Mouse (Mus musculus): ENCODE data around the gene Mgmt.

Mgmt gene

DNA sequence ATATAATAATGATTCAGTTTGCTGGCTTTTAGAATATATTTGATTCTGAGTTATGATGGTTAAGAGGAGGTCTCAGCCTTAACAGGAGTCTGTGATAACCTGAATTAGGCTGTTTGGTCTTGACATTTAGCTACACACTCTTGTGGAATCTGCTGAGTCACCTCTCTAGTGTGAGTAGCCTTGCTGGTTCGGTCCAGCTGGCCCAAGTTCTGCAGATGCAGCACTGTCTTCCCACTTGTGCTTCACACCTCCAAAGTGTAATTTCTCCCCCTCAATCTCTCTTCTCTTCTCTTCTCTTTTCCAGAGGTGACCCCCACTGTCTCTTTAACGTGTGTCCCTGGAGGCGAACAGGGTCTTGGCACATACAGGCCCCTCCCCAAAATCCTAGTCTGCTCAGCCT lies 171.8 kb downstream of the Mgmt start:
- no peak for DNase-seq

DNA sequence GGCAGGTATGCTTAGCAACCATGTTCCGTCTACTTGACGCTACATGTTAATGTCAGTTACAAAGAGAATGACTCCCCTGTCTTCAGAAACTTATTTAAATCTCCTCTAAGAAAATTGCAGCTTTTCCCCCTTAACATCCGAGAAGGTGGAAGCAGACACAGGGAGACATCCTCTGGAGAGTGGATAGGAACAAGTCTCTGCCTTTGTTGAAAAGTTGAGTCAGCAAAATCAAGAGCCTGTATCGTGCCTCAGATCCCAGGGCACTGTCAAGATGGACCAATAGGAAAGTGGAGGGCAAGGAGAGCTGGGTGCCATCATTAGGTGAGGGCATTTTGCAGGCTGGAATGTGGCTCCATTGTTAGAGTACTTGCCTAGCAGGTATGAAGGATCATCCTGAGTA lies 172.6 kb downstream of the Mgmt start:
- DNase-seq: no peak

DNA sequence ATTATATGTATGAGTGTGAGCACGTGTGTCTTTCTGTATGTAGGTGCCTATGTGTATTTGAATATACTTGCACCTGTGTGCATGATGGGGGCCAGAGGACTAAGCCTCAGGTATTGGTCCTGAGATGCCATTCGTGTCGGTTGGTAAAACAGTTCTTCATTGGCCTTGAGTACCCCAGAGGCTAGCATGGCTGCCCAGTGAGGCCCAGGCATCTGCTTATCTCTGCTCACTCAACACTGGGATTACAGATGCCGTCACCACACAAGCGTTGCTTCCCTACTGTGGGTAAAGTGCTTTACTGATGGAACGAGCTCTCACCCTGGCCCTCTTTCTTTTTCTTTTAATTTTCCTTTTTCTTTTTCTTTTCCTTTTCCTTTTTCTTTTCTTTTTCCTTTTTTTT lies 173.3 kb downstream of the Mgmt start:
- no peak for DNase-seq

DNA sequence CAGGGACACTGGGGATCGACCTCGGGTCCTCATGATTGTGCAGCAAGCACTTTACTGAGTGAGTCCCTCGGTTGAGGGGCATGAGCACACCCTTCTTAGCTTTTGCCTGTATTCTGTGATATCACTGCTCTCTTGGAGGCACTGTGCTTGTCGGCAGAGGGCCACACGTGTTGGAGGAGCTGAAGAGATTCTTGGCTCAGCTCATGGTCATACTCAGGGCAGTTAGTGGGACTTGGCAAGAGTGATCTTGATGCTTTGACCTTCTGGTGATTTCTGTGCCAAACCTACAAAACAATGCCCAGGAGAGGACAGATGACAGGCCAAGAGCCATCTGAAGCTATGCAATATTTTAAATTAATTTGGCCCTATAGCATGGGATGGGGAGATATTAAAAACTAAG lies 174.4 kb downstream of the Mgmt start:
- no peak for DNase-seq

DNA sequence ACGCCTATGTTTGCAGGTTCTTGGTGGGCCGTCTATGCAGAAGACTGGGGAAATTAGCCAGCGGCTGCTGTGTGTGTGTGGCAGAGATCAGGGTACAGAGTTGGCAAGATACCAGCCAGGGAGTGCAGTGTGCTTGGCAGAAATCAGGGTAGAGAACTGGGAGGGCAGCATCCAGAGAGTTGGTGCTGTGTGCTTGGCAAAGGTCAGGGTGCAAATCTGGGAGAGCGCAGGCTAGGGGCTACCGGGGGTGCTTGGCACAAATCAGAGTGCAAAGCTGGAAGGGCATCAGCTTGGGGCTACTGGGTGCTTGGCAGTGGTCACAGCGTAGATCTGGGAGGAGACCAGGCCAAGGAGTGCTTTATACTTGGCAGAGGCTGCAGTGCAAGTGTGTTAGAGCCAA lies 175.4 kb downstream of the Mgmt start:
- DNase-seq: no peak

DNA sequence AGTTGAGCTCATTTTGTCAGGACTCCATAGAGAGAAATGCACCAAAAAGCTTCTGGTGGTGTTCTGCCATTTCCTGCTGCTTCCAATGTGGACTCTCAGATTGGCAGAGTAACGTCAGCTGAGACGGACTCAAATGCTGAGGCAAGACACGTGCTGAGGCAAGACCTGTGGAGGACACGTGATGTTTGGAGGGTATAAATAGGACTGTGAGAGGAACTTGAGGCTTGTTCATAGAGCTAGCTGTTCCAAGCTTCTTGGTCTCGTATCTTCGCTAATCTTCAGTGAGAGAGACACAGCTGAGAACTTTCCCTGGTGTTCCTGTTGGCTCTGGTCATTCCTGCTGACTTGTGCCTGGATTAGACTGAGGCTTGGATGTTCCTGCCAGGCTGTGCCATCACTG lies 176.9 kb downstream of the Mgmt start:
- DNase-seq: no peak

DNA sequence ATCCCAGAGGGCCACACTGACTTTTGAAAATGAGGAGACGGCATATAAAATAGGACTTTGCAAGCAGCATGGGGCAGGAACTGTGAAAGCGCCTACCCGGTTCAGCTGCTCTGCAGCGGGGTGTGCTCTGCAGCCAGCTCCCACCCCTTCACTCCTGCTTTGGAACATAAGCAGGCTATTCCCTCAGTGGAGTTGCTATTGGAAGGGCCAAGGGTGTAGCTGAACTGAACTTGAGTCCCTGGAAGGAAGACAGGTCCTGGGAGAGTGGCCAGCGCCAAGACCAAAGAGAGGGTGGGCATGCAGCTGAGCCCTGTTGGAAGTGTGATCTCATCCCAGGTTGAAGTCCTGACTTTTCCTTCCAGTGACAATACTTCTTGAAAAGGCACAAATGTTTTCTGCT lies 179.5 kb downstream of the Mgmt start:
- DNase-seq: no peak

DNA sequence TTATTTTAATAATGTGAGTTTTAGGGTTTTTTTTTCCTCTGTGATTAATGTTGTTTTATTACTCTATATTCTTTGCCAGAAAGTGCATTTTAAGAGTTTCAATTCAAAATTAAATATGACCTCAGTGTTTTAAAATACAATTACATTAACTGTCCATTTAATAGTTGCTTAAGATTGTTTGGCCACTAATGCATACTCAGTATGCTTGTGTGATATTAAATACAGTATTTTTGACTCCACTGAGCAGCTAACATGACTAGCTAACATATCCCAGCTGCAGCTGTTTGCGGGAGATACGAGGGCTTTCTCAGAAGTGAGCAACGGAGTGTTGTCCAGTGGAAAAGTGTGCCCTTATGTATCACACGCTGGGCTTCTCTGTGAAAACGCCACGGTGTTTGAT lies 179.9 kb downstream of the Mgmt start:
- DNase-seq: no peak

DNA sequence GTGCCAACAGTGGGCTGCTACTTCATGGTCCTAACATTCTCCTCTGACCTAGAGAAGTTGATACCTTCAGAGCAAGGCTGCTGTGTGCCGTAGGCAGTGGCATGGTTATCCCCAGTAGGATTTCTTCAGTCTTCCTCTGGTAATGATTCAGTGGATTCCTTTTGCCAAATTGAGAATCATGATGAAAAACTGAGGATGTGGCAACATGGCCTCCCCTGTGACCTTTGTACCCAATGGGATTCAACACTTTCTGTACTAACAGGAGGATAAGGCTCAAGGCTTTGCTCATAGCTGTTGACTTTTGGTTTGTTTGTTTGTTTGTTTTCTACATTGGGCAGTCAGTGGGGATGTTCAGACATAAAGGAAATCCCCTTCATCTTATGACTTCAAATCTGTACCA lies 180.9 kb downstream of the Mgmt start:
- no peak for DNase-seq

DNA sequence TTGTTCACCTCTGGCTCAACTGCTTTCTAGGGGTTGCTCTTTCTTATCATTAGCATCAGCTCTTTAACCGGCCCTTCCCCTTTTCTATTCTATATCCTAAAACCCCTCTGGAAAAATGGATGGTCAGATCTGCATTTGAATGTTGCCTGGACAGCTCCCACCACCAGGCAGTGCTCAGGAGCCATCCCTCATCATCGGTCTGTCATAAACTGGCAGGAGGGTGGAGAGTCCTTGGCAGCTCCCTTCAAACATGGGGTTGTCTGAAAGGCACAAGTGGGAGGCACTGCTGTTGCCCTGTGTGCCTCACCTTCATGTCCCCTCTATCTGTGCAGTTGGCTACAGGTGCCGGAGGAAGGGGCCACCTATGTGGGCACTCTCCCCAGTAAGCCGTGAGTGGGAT lies 185.8 kb downstream of the Mgmt start:
- DNase-seq: no peak

DNA sequence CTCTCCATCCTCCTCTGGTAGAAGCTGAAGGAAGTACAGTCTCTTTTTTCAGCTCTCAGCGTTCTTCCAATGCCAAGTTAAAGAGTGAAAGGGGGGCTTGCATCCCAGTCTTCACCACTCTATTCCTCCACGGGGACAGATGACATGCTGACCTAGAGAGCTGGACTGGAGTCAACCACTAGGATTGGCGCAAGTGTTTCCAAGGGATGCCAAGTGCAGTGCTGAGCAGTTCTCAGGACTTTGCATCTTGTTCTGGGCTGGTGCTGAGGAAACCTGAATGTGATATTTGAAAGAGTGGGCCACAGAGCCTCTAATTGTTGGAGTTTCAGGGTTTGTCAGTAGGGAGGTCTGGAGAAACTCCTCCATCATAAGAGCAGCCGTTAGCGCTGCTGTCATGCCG lies 187.8 kb downstream of the Mgmt start:
- DNase-seq: no peak

DNA sequence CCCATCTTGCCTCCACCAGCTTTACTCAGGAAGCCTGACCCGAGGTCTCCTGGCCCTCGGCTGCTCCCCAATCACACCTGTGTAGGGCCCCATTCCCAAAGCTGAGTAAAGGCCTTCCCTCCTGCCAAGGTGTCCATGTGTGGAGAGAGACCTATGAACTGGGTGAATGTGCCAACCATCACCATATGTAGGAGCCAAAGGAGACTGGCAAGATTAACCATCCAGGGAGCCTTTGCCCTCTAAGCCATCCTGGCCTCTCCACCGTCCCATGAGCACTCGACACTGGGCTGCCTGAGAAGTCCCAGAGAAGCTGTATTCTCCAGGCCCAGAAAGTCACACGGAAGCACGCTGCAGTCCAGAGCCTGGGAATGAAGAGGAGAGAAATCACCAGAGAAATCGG lies 190.2 kb downstream of the Mgmt start:
- DNase-seq: no peak

DNA sequence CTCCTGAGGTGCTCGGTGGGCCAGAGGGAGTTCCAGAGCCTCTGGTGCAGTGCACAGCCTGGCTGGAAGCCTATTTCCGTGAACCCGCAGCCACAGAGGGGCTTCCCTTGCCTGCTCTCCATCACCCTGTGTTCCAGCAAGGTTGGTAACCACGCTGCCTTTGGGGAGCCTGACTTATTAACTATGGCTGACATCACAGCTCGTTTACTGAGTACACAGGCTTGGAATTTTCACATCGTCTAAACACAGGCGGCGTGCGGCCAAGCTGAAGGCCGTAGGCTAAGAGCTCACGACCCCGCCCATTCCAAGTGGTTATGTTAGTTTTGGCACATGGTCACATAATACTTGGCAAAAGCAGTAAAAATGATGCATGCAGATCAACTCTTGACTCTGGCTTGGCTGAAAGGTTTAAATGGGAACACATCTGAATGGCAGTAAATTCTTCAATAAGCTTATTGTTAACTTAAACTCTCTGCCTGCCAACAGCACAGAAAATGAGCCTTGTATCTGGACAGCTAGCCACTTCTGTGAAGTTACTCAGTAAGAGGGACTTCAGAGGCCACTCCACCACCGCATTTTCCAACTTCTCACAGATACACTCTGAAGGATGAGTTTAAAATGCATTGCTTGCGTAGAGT lies 191.7 kb downstream of the Mgmt start:
- no peak for DNase-seq

DNA sequence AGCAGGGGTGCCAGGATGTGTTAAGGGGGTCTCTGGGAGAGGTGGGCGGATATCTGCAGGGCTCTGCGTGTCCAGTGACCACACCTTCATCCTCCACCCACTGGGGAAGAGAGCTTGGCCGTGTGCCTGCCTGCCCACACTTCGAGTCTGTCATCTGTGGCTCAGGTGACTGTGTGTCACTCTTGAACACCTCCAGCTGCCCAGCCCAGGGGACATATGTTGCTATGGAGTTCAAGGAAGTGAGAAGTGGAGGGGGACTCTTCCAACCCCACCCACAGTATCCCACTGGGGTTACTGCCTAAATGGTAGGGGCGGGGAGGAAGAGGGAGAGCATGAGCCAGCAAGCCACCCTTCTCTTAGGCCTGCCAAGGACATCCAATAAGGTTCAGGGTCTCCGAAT lies 192.7 kb downstream of the Mgmt start:
- DNase-seq: no peak

DNA sequence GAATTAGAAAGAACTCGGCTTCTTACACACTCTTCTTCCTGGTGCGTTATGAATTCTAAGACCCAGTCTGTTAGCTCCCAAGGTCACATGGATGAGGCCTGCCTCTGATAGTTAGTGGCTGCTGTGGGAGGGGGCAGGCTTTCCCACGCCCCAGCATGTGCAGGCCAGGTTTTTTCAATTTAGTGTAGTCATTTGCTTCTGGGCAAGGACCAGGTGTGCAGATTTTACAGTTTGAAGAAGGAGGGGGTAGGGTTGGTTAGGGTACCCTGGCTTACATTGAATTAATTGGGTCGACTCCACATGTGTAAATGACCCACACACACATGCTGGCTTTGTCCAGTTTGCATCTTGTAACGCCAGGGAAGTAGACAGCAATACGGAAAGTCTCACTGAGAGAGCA lies 193.7 kb downstream of the Mgmt start:
- no peak for DNase-seq

DNA sequence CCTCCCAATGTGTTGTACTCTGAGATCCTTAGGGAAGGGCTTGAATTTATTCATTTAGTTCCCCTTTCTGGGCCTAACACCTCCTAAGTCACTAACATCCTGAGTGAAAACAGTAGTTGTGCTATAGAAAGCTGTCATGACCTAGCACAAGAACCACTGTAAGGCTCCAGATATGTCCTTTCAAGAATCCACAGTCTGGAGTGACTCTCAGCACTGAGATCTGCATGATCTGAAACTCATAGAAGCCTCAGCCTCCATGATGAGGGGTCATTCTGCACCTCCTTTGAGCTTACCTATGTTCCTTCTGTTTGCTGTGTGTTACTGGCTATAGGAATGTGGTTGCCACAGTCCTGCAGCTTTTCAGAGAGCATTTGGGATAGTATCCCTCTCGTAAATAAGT lies 200.1 kb downstream of the Mgmt start:
- no peak for DNase-seq

DNA sequence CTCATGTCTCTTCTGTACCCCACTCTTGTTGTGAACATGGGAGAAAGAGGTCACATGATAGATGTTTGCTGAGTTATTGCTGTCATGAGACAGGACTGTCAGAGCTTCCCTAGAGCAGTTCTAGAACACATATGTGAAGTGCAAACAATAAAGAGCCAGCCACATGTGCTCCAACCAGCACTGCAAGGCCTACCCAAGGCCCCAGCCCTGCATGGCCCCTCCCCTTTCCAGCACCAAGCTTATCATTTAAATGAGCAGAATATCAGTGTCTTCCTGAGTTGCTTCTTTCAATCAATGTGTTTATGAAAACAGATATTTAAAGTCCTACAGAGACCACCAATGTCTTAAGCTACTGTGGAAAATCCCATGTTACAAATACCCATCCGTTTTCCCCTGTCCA lies 201.3 kb downstream of the Mgmt start:
- DNase-seq: no peak

DNA sequence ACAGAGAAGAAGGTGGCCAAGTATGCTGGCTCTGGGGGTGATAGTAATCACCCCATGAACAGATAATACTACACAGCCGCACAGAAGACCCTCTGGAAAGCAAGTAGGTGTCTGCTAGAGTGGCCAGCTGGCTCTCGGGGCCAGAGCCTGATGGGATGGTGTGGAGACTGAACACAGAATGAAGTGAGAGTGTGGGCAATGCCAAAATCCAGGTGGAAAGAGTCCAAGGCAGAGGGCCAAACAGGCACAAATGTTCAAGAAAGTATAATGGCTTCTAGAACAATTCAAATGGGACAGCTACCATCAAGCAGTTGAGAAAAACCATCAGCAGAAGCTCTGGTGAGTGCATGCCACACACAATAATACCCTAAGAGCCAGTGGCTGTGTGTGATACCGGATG lies 205.4 kb downstream of the Mgmt start:
- peak; percentile 10 for DNase-seq

DNA sequence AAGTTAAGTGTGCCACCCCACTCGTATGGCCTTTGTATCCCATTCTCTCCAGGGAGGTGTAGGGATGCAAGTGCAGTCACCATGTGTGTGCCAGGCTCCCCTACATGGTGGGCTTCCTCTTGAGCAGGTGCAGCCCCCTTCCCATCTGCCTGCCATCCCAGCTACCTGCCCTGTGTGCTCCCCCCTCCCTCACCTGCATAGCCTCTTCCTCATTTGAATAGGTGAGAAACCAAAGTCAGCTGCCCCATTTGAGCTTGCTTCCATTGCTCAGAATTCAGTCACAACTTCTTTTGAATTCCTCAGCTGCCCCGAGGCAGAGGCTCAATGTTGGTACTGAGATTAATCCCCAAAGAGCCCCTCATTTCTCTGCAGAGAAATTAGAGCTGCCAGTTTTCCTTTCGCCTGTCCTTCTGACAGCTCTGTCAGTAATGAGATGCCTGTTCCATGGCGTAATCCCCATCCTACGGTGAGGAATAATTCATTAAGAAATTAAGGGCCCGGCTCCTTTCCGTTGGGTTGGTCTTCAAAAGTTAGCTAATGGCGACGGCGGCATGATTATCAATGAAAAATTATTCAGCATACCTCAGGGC lies 208.3 kb downstream of the Mgmt start:
- DNase-seq: no peak

DNA sequence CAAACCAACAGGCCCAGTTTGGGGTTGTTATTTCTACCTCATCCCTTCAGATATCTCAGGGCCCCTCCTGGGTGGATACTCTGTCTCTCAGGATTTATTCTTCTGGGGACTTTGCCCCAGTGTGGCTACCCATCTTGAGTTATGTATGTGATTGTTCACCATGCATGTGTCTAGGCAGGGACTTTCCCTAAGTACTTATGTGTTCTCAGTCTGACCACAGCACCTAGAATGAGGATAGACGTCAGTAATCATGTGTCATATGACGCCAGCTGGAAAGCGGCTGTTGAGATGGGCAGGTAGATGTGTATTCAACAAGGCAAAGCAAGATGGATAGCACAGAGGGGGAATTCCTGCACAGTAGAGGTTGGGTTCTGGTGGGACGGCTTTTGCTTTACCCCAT lies 217.7 kb downstream of the Mgmt start:
- no peak for DNase-seq

DNA sequence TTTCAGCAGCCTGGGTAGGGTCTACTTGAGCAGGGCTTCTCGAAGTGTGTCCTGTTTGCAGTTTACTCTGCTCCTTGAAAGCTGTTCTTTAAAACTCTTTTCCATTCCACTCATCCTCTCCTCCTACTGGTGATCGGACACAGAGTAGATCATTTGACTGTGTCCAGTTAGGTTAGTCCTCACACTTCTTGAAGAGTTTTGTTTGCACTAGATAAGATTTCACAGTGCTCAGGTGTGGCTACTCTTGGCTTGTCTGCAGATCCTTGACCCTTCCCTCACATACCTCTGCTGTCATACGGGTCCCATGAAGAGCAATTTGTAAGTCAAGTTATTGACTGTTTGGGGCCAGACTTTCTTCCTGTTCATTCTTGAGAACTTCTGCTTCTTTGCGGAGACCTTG lies 221.8 kb downstream of the Mgmt start:
- no peak for DNase-seq

DNA sequence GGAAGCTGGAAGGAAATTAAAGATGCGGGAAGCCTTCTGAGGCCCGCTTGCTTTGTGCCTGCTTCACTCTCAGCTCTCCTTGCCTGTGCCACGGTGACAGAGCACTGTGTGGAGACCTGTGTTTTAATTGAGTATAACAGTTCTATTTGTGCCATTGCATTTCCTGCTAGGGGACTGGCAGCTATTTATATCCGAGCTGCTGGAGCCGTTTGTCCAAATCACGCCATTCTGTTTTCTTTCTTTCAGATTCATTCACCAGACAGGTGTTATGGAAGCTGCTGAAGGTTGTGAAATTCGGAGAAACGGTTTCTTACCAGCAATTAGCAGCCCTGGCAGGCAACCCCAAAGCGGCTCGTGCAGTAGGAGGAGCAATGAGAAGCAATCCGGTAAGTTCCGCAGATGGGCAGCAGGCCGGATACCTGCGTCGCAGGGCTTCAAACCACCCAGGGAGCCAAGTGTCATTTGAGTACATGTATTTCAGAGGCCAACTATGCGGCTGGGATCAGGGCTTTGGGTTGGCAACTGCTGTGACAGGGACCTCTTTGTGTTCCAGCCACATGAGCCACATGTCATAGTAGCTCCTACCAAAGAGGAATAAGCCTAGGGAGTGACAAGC lies 226.9 kb downstream of the Mgmt start:
- DNase-seq: peak; percentile 39

DNA sequence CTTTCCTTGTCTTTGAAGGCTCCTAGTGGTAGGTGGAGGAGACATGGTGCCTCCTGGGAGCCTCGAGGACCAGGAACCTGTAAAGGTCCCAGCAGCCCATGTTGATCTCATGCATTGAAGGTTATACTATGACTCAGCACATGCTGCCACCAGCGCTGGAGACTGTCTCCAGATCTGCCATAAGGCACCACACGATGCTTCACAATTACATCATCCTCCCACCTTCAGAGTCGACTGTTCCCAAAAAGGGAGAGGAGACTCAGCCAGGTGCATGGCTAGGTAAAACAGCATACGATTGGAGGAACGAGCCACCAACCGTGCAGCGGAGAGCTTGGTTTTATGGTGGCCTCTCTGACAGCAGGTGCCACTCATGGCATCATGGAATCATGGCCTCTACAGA lies 234.3 kb downstream of the Mgmt start:
- DNase-seq: no peak

DNA sequence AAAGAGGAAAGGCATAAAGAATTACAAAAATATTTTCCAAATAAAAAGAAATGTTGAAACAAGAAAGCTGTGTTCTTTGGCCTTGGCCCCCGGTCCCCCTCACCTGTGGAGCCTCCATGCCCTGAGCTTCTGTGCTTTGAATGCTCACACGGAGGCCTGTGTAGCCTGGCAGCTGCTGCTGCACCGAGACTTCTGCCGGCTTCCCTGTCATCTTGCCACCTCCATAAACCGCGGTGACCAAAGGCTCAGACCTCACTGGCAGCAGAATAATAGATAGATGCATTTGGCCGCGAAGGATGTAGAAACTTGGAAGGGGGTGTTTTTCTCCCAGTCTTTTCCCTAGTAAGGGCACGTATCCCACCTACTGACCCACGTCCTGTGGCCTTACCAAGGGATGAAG lies 235.8 kb downstream of the Mgmt start:
- no peak for DNase-seq

DNA sequence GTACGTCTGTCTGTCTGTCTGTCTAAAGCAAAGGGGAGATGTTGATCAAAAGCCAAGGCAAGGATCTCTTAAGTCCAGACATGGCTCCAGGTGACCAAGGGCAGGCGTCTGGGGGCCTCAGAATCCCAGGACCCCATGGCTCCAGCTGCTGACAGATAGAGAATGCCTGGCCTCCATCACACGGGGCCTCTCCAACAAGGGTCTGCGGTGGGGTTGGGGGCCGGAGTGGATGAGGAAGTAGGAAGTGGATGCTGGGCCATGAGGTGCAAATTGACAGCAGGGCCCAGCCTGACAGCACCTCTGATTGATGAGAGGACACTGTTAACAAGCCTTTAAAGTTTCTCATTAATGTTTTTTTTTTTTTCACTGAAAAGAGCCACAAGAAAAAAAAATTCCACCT lies 237.5 kb downstream of the Mgmt start:
- DNase-seq: no peak
